Mouse (Mus musculus): ENCODE measurements around the gene H2al1e. TPM values are rescaled to one million over a fixed set of nuclear protein-coding genes. Genes with fewer than 3 reads are reported as not detected.
"Not testable (repeated sequence)": the region's sequence is repeated elsewhere in the genome, so short reads cannot be mapped to it uniquely, and the experiment has no call there.

Gene H2al1e
- polyA plus RNA-seq, 1 experiment from 2014 or later: not detected

- H3K9me3 ChIP-seq (ENCODE audit: control insufficient read depth, low read length); H3K4me2 ChIP-seq (ENCODE audit: low read length); H3K4me1 ChIP-seq (ENCODE audit: control insufficient read depth, insufficient read depth, low read depth, low read length); H3K36me3 ChIP-seq (ENCODE audit: control insufficient read depth, insufficient read depth, low read length); H3K9ac ChIP-seq (ENCODE audit: low read depth, low read length); ATAC-seq; H3K27me3 ChIP-seq (replicated peaks; ENCODE audit: control insufficient read depth, insufficient read depth, low read length); H3K27ac ChIP-seq (ENCODE audit: low read depth, low read length); H3K4me3 ChIP-seq (ENCODE audit: low read length): not testable (repeated sequence)
- 89% methylated on average over 1 of the region's 3 CpGs for WGBS
These were observed 9.6 kb upstream of the H2al1e start, which contains the start of gene H2al1b for GRCm38 (mm10) chrX:11302132-11302531. TSS of gene H2al1b (plus strand) at chrX:11302432.

GRCm38 (mm10) chrX:11305355-11305754 lies 6.4 kb upstream of the H2al1e start, which contains the start of gene H2al1c:
TSS of gene H2al1c (plus strand) at chrX:11305655.
- H3K4me3 ChIP-seq (ENCODE audit: low read length); H3K27ac ChIP-seq (ENCODE audit: low read depth, low read length); H3K27me3 ChIP-seq (replicated peaks; ENCODE audit: control insufficient read depth, insufficient read depth, low read length); H3K36me3 ChIP-seq (ENCODE audit: control insufficient read depth, insufficient read depth, low read length); H3K4me1 ChIP-seq (ENCODE audit: control insufficient read depth, insufficient read depth, low read depth, low read length); H3K9me3 ChIP-seq (ENCODE audit: control insufficient read depth, low read length); ATAC-seq; H3K4me2 ChIP-seq (ENCODE audit: low read length); H3K9ac ChIP-seq (ENCODE audit: low read depth, low read length): not testable (repeated sequence)
- WGBS: 88% methylated on average over 1 of the region's 6 CpGs

GRCm38 (mm10) chrX:11308524-11308923 lies 3.2 kb upstream of the H2al1e start, which contains the start of gene H2al1d:
TSS of gene H2al1d (plus strand) at chrX:11308824.
- not testable (repeated sequence) for H3K9ac ChIP-seq (ENCODE audit: low read depth, low read length); H3K4me1 ChIP-seq (ENCODE audit: control insufficient read depth, insufficient read depth, low read depth, low read length); H3K27ac ChIP-seq (ENCODE audit: low read depth, low read length); ATAC-seq; H3K4me3 ChIP-seq (ENCODE audit: low read length); H3K4me2 ChIP-seq (ENCODE audit: low read length); H3K36me3 ChIP-seq (ENCODE audit: control insufficient read depth, insufficient read depth, low read length); H3K27me3 ChIP-seq (replicated peaks; ENCODE audit: control insufficient read depth, insufficient read depth, low read length); H3K9me3 ChIP-seq (ENCODE audit: control insufficient read depth, low read length)
- no CpG with 5 or more reads among the region's 6 CpGs for WGBS

- H3K4me3 ChIP-seq (ENCODE audit: low read length); H3K36me3 ChIP-seq (ENCODE audit: control insufficient read depth, insufficient read depth, low read length); H3K27ac ChIP-seq (ENCODE audit: low read depth, low read length); H3K4me2 ChIP-seq (ENCODE audit: low read length); H3K9ac ChIP-seq (ENCODE audit: low read depth, low read length); H3K27me3 ChIP-seq (replicated peaks; ENCODE audit: control insufficient read depth, insufficient read depth, low read length); H3K9me3 ChIP-seq (ENCODE audit: control insufficient read depth, low read length); ATAC-seq; H3K4me1 ChIP-seq (ENCODE audit: control insufficient read depth, insufficient read depth, low read depth, low read length): not testable (repeated sequence)
- WGBS: no CpG with 5 or more reads among the region's 6 CpGs
These were observed 3.1 kb downstream of the H2al1e start, which contains the start of gene H2al1f for GRCm38 (mm10) chrX:11314858-11315257. TSS of gene H2al1f (plus strand) at chrX:11315158.

- H3K4me1 ChIP-seq (ENCODE audit: control insufficient read depth, insufficient read depth, low read depth, low read length); H3K27ac ChIP-seq (ENCODE audit: low read depth, low read length); H3K4me3 ChIP-seq (ENCODE audit: low read length); H3K9me3 ChIP-seq (ENCODE audit: control insufficient read depth, low read length); H3K9ac ChIP-seq (ENCODE audit: low read depth, low read length); H3K36me3 ChIP-seq (ENCODE audit: control insufficient read depth, insufficient read depth, low read length); H3K4me2 ChIP-seq (ENCODE audit: low read length); ATAC-seq; H3K27me3 ChIP-seq (replicated peaks; ENCODE audit: control insufficient read depth, insufficient read depth, low read length): not testable (repeated sequence)
- no CpG with 5 or more reads among the region's 3 CpGs for WGBS
These were observed 6.2 kb downstream of the H2al1e start, which contains the start of gene H2al1g for GRCm38 (mm10) chrX:11317956-11318355. TSS of gene H2al1g (plus strand) at chrX:11318256.

GRCm38 (mm10) chrX:11321192-11321591 lies 9.5 kb downstream of the H2al1e start, which contains the start of gene H2al1h:
TSS of gene H2al1h (plus strand) at chrX:11321492.
- no CpG with 5 or more reads among the region's 6 CpGs for WGBS
- not testable (repeated sequence) for ATAC-seq; H3K4me2 ChIP-seq (ENCODE audit: low read length); H3K9ac ChIP-seq (ENCODE audit: low read depth, low read length); H3K27me3 ChIP-seq (replicated peaks; ENCODE audit: control insufficient read depth, insufficient read depth, low read length); H3K36me3 ChIP-seq (ENCODE audit: control insufficient read depth, insufficient read depth, low read length); H3K4me1 ChIP-seq (ENCODE audit: control insufficient read depth, insufficient read depth, low read depth, low read length); H3K27ac ChIP-seq (ENCODE audit: low read depth, low read length); H3K4me3 ChIP-seq (ENCODE audit: low read length); H3K9me3 ChIP-seq (ENCODE audit: control insufficient read depth, low read length)

GRCm38 (mm10) chrX:11324359-11324758 lies 12.6 kb downstream of the H2al1e start, which contains the start of gene H2al1i:
TSS of gene H2al1i (plus strand) at chrX:11324659.
- H3K4me2 ChIP-seq (ENCODE audit: low read length); H3K27ac ChIP-seq (ENCODE audit: low read depth, low read length); H3K9me3 ChIP-seq (ENCODE audit: control insufficient read depth, low read length); H3K9ac ChIP-seq (ENCODE audit: low read depth, low read length); H3K4me1 ChIP-seq (ENCODE audit: control insufficient read depth, insufficient read depth, low read depth, low read length); ATAC-seq; H3K36me3 ChIP-seq (ENCODE audit: control insufficient read depth, insufficient read depth, low read length); H3K27me3 ChIP-seq (replicated peaks; ENCODE audit: control insufficient read depth, insufficient read depth, low read length); H3K4me3 ChIP-seq (ENCODE audit: low read length): not testable (repeated sequence)
- 92% methylated on average over 2 of the region's 5 CpGs for WGBS

- not testable (repeated sequence) for ATAC-seq; H3K9me3 ChIP-seq (ENCODE audit: control insufficient read depth, low read length); H3K4me3 ChIP-seq (ENCODE audit: low read length); H3K36me3 ChIP-seq (ENCODE audit: control insufficient read depth, insufficient read depth, low read length); H3K4me2 ChIP-seq (ENCODE audit: low read length); H3K4me1 ChIP-seq (ENCODE audit: control insufficient read depth, insufficient read depth, low read depth, low read length); H3K9ac ChIP-seq (ENCODE audit: low read depth, low read length); H3K27me3 ChIP-seq (replicated peaks; ENCODE audit: control insufficient read depth, insufficient read depth, low read length); H3K27ac ChIP-seq (ENCODE audit: low read depth, low read length)
- WGBS: 95% methylated on average over 2 of the region's 2 CpGs
These were observed 15.8 kb downstream of the H2al1e start, which contains the start of gene H2al1j for GRCm38 (mm10) chrX:11327522-11327921. TSS of gene H2al1j (plus strand) at chrX:11327822.

- H3K4me2 ChIP-seq (ENCODE audit: low read length): no peak overlapping the region
- no peak overlapping the region for H3K4me3 ChIP-seq (ENCODE audit: low read length)
- WGBS: 58% methylated on average over 9 of the region's 9 CpGs
- no peaks in the 10 kb centered on the region for H3K36me3 ChIP-seq (ENCODE audit: control insufficient read depth, insufficient read depth, low read length)
- no peaks in the 10 kb centered on the region for H3K27me3 ChIP-seq (replicated peaks; ENCODE audit: control insufficient read depth, insufficient read depth, low read length)
- H3K4me1 ChIP-seq (ENCODE audit: control insufficient read depth, insufficient read depth, low read depth, low read length): peaks cover 3% of the 10 kb centered on the region
- no peak for ATAC-seq
- H3K9me3 ChIP-seq (ENCODE audit: control insufficient read depth, low read length): no peaks in the 10 kb centered on the region
- no peak overlapping the region for H3K27ac ChIP-seq (ENCODE audit: low read depth, low read length)
- H3K9ac ChIP-seq (ENCODE audit: low read depth, low read length): no peak overlapping the region
These were observed 34.0 kb downstream of the H2al1e start for GRCm38 (mm10) chrX:11345762-11346161.

All from hindbrain, embryonic 16.5 days (tissue).